Mouse (Mus musculus): ENCODE data around the gene Fzd2. TPM values are rescaled to one million over a fixed set of nuclear protein-coding genes. Genes with fewer than 3 reads are reported as not detected.

The Fzd2 gene
- total and polyA plus RNA-seq, 3 experiments = not detected

DNA sequence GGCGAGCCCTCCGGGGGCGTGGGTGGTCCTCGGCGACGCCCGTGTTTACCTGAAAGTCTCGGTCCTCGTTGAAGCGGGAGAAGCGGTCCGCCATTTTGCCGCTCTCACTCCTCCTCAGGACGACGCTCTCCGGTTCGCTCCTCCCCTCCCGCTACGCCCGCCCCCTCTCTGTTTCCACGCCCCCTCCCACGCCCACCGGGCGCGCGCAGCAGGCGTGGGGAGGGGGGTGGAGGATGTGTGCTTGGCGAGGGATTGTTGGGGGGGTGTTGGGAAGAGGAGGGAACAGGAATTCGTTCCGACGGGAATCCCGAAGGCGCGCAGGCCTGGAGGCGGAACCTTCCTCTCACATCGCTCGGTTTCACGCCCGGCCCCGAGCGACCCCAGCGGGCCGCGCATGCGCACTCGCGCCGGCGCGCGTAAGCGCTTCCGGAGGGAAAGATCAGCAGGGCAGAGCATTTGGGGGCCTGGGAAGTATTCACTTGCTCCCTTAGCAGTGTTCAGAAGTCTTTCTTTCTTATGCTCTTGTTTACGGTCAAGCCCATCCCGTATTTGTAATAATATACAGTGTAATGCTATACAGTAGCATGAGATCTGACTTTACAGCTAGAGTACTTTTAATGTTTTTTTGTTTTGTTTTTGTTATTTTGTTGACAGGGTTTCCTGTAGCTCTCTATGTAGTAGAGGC lies 48.0 kb upstream of the Fzd2 start, which contains the start of gene Gpatch8 (continued):
- TF ChIP-seq CTCF (IDR thresholded peaks at IDR 0.05 in 2 of 3, conservative IDR thresholded peaks at IDR 0.05 in 1 of 3; ENCODE audit: control insufficient read depth in 1 of 3, insufficient read depth in 1 of 3, low read depth in 2 of 3, low read length in 3 of 3, poor library complexity in 1 of 3, severe bottlenecking in 1 of 3) (peak in 1 of 3 experiments; percentile 2; a peak in 1 of 6 replicates), MAZ (IDR thresholded peaks at IDR 0.05; ENCODE audit: low read depth, low read length) (peak; percentile 97), GABPA (IDR thresholded peaks at IDR 0.05; ENCODE audit: low read depth, low read length) (no peak), USF2 (IDR thresholded peaks at IDR 0.05; ENCODE audit: borderline replicate concordance in 1 of 2, insufficient read depth in 1 of 2, low read depth in 1 of 2, low read length in 2 of 2) (no peak), ZNF384 (IDR thresholded peaks at IDR 0.05; ENCODE audit: low read depth, low read length) (peak; percentile 16; the same call in 1 of the 2 replicates), RAD21 (IDR thresholded peaks at IDR 0.05; ENCODE audit: low read depth, low read length) (peak; percentile 25), TCF12 (IDR thresholded peaks at IDR 0.05; ENCODE audit: low read depth, low read length) (peak; percentile 79), E2F4 (IDR thresholded peaks at IDR 0.05; ENCODE audit: borderline replicate concordance, low read depth, low read length) (peak; percentile 85), ZMIZ1 (IDR thresholded peaks at IDR 0.05; ENCODE audit: low read depth, low read length) (peak; percentile 92), CHD1 (IDR thresholded peaks at IDR 0.05; ENCODE audit: low read depth, low read length) (0 out of 2 replicates have a peak, but pooled peaks have one; percentile 71), POLR2AphosphoS5 (IDR thresholded peaks at IDR 0.05; ENCODE audit: borderline replicate concordance, low read depth, low read length) (no peak), SMC3 (IDR thresholded peaks at IDR 0.05; ENCODE audit: low read depth, low read length) (no peak; the same call in 1 of the 2 replicates), MYC (IDR thresholded peaks at IDR 0.05; ENCODE audit: low read depth, low read length) (peak; percentile 80), MAX (IDR thresholded peaks at IDR 0.05; ENCODE audit: low read length) (peak; percentile 74; the same call in 1 of the 2 replicates), BHLHE40 (IDR thresholded peaks at IDR 0.05; ENCODE audit: borderline replicate concordance, low read depth, low read length) (no peak), HCFC1 (IDR thresholded peaks at IDR 0.05; ENCODE audit: low read depth, low read length) (peak; percentile 94), TAL1 (IDR thresholded peaks at IDR 0.05; ENCODE audit: low read length) (no peak), RCOR1 (IDR thresholded peaks at IDR 0.05; ENCODE audit: low read depth, low read length) (peak; percentile 69; the same call in 1 of the 2 replicates), NRF1 (IDR thresholded peaks at IDR 0.05; ENCODE audit: insufficient read depth, low read depth, low read length, poor library complexity, severe bottlenecking) (peak; percentile 96), POLR2AphosphoS2 (IDR thresholded peaks at IDR 0.05; ENCODE audit: low read length) (peak; percentile 93; the same call in 1 of the 2 replicates), GATA1 (IDR thresholded peaks at IDR 0.05; ENCODE audit: low read depth, low read length) (no peak; the same call in 1 of the 2 replicates), MXI1 (IDR thresholded peaks at IDR 0.05; ENCODE audit: low read depth, low read length) (peak; percentile 73), POLR2A (IDR thresholded peaks at IDR 0.05; ENCODE audit: control insufficient read depth in 1 of 2, insufficient read depth in 1 of 2, low read depth in 1 of 2, low read length in 2 of 2, poor library complexity in 1 of 2) (peak; percentile 87 to 97)

Data from MEL (cell line).